Mouse (Mus musculus): ENCODE data around the gene Cyp3a13.
A peak's percentile ranks its signal among the peaks of the same experiment; 100 is the strongest.
"Not testable (repeated sequence)": the region's sequence is repeated elsewhere in the genome, so short reads cannot be mapped to it uniquely, and the experiment has no call there.

Cyp3a13 gene

DNA sequence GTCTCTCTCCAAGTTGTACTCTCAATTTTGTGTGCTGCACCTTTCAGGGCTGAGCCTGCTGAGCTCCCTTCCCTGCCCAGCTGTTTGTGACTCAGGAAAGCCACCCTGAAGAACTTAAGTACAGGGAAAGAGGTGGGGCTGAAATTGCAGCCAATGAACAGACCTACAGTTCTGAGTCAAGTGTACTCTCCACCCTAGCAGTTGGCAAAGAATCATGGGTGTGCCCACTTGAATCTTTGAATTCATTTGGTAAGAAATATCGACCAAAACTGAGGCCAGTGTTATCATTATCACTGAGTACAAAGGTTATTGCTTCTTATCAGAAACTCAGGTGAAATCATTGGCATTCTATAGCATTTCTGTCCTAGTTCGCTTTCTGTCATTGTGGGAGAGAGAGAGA, at the start of gene Cyp3a13:
Gene Cyp3a13 (minus strand): TSS at position 88 of the 400 bp plus-strand sequence.
- no peak for DNase-seq

GRCm38 (mm10) chr5:137966492-137966891, 45.1 kb upstream of the Cyp3a13 start:
- no peak for DNase-seq

DNA sequence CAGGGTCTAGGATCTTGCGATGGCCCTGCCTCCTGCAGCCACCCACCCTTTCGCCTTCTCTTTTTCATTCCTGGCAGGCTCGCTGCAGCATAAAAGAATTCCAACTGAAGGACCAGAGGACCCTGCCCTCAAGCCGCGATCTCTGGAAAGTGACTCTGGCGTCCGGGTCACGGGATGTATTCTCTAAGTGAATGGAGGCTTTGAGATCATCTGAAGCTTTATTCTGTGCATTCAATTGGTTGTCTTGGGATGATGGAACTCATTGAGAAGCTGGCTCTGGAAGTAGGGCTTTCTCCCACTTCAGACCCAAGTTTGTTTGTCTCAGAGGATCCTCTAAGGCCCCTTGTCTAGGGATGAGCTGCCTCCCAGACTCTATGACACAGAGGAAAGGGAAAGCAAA, 41.5 kb upstream of the Cyp3a13 start, which contains the start of gene Gjc3:
Gene Gjc3 (minus strand): TSS at position 154 of the 400 bp plus-strand sequence.
- no peak for DNase-seq

- no peak for DNase-seq
Measured at GRCm38 (mm10) chr5:137956404-137956803, 35.0 kb upstream of the Cyp3a13 start.

- peak; percentile 38 for DNase-seq
Measured at GRCm38 (mm10) chr5:137951218-137951617, 29.8 kb upstream of the Cyp3a13 start.

- no peak for DNase-seq
Measured at GRCm38 (mm10) chr5:137947303-137947702, 25.9 kb upstream of the Cyp3a13 start.

GRCm38 (mm10) chr5:137943133-137943532, 21.7 kb upstream of the Cyp3a13 start:
- DNase-seq: no peak

DNA sequence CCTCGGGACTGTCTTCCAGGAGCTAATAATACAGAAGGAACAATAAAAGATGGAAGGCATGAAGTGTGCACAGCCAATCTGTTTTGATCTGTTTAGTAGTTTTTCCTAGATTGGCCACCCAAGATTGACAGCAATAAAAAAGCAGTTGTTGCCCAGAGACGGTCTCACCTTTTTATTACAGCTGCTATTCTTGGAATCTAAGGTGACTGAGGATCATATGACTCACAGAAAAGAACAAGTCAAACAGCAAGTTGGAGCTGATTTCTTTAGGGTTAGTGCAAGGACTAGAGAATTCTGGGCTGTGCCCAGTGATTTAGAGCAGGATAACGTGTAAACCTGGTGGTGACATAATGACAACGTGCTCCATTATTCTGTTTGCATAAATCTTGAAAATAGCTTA, 19.5 kb upstream of the Cyp3a13 start:
- DNase-seq: no peak

DNA sequence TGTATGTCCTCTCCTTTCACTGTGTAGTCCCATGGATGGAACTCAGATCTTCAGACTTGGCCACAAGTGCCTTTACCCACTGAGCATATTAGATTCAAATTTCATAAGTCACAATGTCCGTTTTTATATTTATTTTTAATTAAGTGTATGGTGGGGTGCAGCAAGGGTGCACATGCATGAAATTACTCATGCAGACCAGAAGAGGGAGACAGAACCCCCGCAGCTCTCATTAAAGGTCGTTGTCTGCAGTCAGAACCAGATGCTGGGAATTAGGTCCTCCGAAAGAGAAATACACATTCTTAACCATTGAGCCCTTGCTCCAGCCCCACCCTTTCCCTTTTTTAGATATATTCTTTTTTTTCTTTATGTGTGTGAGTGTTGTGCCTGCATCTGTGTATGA, 15.8 kb upstream of the Cyp3a13 start:
- no peak for DNase-seq

DNA sequence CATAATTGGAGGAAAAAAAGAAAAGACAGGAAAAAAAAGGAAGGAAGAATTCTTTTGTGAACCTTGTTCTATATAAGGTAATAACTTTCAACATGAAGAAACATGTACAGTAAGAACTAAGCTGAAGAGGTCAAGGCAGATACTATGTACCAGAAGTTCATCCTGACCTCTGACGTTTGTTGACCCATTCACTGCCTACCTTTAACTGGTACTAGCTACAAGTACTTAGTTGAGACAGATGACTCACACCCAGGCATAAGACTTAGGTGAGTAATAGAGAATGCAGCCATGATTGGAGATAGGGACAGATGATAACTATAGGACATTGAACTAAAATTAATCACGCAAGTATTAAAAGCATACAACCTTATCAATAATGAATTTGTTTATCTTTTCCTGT, 15.1 kb upstream of the Cyp3a13 start:
- no peak for DNase-seq

GRCm38 (mm10) chr5:137933934-137934333, 12.5 kb upstream of the Cyp3a13 start:
- DNase-seq: not testable (repeated sequence)

GRCm38 (mm10) chr5:137928439-137928838, 7.0 kb upstream of the Cyp3a13 start:
- DNase-seq: no peak

DNA sequence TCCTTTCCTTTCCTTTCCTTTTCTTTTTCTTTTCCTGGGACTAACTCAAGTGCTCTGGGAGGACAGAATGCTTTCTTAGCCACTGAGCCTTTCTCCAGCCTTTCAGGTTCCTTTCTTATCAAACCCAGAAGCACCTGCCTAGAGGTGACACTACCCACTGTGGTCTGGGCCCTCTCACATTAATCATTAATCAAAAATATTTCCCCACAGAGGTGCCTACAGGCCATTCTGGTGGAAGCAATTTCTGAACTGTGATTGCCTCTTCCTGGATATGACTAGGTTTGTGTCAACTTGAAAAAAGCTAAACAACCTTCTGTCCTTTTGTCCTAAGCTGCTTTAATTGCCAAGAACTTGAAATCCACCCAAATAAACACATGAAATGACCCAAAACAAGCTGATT, 752 bp upstream of the Cyp3a13 start:
- DNase-seq: peak; percentile 39

DNA sequence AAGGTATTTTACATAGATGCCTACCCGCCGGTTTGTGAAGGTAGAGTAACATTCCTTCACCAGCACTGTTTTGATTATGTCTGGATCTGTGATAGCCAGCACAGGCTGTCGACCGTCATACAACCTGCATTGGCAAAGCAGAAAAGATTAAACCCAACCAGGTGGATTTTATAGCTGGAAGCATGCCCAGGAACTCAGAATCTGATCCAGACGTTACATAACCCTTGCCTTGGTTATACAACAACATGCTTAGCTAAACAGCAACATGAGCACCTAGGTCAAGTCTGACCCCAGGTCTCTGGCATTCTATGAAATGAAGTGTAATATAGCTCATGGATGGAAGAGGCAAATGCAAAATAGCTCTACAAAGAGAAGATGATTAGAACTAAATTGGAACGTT, 5.9 kb downstream of the Cyp3a13 start:
- peak; percentile 84 for DNase-seq

DNA sequence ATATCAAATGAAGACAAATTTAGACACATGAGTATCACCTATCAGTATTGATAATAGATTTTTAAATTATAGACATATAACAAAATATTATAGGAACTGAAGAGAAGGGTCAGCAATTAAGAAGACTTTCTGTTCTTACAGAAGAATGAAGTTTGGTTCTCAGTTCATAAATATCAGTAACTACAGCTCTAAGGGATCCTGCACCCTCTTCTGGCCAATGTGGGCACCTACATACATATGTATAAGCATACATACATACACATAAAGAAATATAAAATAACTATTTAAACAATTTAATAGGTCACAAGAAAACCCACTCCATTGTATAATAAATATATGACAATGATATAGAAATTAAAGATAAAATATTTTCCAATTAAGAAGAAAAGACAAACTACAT, 6.9 kb downstream of the Cyp3a13 start:
- no peak for DNase-seq

DNA sequence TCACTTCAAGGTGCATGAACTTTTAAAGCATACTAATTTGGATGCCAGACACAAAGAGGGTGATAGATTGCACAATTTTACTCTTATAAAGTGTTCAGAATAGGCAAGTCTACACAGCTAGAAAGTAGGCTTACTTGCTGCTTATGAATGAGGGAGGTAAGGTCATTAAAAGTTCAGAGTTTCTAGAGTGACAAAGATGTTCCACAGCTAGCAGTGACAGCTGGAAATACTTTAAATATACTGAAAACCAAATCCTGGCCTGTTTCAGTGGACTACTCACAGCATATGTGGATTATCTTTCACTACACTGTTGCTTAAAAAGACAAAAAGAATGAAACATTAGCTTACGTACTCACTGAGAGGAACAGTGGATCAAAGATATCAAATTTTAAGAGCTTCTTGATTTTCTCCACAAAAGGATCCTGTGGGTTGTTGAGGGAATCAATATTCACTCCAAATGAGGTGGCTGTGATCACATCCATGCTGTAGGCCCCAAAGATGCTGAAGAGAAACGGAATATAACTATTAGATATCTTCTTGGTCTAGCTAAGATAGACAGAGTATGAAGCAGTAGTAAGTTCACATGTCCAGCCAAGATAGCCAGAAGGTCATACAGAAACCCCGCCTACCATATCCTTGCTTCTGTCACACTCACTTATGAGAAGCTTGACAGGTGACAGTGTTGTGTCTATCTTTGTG, 11.7 kb downstream of the Cyp3a13 start:
- no peak for DNase-seq

DNA sequence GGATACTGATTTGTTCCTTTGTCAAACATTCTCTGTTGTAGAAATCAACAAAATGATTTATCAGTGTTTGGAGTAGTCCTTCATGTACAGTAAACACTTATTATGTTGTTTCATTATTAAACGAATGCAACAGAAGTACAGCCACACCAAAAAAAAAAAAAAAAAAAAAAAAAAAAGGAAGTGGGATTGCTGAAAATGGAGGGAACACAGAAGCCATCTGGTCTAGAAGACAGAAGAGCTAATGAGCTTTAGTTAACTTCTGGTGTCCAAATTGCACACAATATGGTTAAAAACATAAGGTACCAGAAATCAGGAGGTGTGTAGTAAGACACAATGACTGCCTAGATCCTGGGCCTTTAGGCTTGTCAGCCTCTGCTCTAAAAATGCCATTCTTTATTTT, 23.6 kb downstream of the Cyp3a13 start:
- DNase-seq: no peak

DNA sequence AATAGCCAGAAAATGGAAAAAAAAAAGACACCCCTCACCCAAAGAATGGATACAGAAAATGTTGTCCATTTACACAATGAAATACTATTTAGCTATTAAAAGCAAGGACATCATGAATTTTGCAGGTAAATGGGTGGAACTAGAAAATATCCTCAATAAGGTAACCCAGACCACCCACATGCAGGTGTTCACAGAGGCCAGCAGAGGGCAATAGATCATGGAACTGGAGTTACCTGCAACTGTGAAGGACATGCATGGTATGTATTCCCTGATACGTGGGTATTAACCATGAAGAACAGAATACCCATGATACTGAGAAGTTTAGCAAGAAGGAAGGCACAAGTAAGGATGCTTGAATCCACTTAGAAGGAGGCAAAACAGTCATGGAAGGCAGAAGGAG, 28.5 kb downstream of the Cyp3a13 start:
- no peak for DNase-seq

- no peak for DNase-seq
Measured at GRCm38 (mm10) chr5:137887666-137888065, 33.8 kb downstream of the Cyp3a13 start.

- DNase-seq: peak; percentile 30
Measured at GRCm38 (mm10) chr5:137885894-137886293, 35.5 kb downstream of the Cyp3a13 start.

DNA sequence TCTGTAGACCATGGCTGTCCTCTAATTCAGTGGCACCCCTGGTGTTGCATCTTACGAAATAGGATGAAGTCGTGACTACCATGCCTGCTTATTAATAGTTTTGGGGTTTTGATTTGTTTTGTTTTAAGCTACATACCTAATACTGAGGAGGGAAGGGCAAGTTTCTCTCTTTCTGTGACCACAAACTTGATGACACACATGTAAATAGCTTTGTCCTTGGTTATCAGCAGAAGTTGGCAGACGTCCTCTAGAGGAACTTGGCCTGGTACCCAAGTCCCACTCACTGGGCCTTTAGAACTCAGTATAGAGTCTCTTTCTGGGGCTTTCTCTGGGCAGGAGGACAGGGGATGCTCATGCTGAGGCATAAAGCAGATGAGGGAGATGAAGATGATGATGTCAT, 38.1 kb downstream of the Cyp3a13 start:
- DNase-seq: no peak

DNA sequence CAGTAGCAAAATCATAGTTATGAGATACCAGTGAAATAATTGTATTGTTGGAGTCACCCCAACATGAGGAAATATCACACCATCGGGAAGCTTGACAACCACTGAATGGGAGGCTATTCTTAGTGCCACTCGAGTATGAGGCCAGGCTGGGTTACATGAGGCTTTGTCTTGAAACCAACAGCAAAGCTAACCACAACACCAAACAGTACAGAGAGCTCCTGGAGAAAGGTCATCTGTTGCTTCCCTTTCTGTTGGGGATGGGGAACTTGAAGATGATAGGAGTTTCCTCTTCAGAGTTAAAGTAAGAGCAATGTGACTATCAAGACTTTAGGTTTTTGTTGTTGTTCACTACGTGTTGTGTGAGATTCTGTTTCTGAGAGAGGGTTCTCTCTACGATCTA, 38.5 kb downstream of the Cyp3a13 start:
- no peak for DNase-seq

- DNase-seq: no peak
Measured at GRCm38 (mm10) chr5:137877860-137878259, 43.6 kb downstream of the Cyp3a13 start.

DNA sequence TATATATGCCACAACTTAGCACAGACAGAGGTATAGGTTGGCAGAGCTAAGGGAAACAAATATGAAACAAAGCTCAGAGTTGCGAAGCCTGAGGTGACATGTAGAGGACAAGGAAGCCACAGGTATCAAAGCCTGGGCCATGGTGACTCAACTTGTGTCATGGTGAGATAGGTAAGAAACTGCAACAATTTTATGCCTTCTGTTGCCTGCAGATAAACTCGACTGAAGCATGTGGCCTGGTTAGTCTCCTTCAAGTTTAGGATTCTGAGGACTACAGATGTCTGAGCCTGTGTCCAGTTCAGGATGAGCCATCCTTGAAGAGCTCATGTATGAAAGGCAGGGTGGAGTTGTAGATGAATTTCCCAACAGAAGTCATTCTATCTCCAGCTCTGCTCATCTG, 46.4 kb downstream of the Cyp3a13 start:
- DNase-seq: no peak

GRCm38 (mm10) chr5:137872381-137872702, 49.1 kb downstream of the Cyp3a13 start:
- DNase-seq: not testable (repeated sequence)

Data from kidney, adult 11 months (tissue).